Mouse (Mus musculus): ENCODE results near the gene Tspoap1. TPM values are rescaled to one million over a fixed set of nuclear protein-coding genes. Genes with fewer than 3 reads are reported as not detected.

The Tspoap1 gene
- total RNA-seq, 4 experiments from 2014 or later, result 145 to 183 (median 166) TPM

GRCm38 (mm10) chr11:87808236-87808635 lies 47.9 kb downstream of the Tspoap1 start:
- no peak for DNase-seq (ENCODE audit: low spot score in 2 of 2)

GRCm38 (mm10) chr11:87811396-87811795 lies 51.1 kb downstream of the Tspoap1 start:
- DNase-seq (ENCODE audit: low spot score in 2 of 2), result no peak

GRCm38 (mm10) chr11:87814831-87815230 lies 54.5 kb downstream of the Tspoap1 start:
- no peak for DNase-seq (ENCODE audit: low spot score in 2 of 2)

- DNase-seq (ENCODE audit: low spot score in 2 of 2), result peak; percentile 21 to 43
These were observed 56.5 kb downstream of the Tspoap1 start for GRCm38 (mm10) chr11:87816707-87817442.

GRCm38 (mm10) chr11:87817443-87817773 lies 57.1 kb downstream of the Tspoap1 start:
- DNase-seq (ENCODE audit: low spot score in 2 of 2), result no peak

- peak; percentile 39 to 45 for DNase-seq (ENCODE audit: low spot score in 2 of 2)
These were observed 61.2 kb downstream of the Tspoap1 start for GRCm38 (mm10) chr11:87821502-87821901.

GRCm38 (mm10) chr11:87828239-87828900 lies 68.0 kb downstream of the Tspoap1 start, which contains the start of gene Lpo:
Gene Lpo (minus strand): TSS chr11:87828289.
- DNase-seq (ENCODE audit: low spot score in 2 of 2), result no peak

Small RNA genes lying within 50 kb of the gene (microRNA-seq; reads per million reads assigned to microRNA genes)
- gene Mir142 (0 reads per million in 2 experiments), gene Mir142b (0 reads per million in 2 experiments)

Other genes with a start within 250 kb of the Tspoap1 start
- not detected for gene Gm11492, start 193.9 kb upstream of the Tspoap1 start, total RNA-seq (2022)
- gene Sept4, start 191.6 kb upstream of the Tspoap1 start, total RNA-seq (2022), result 100 to 1,000 TPM; 174 to 201 (median 193) TPM
- gene Mtmr4, start 168.4 kb upstream of the Tspoap1 start, total RNA-seq (2022), result 100 to 1,000 TPM in 1 of 4 experiments, 10 to 100 TPM in 3; 75.1 to 105 (median 86.8) TPM
- gene Hsf5, start 143.4 kb upstream of the Tspoap1 start, total RNA-seq (2022), result under 1 TPM; 0.45 to 0.77 (median 0.57) TPM
- gene Rnf43, start 97.8 kb upstream of the Tspoap1 start, total RNA-seq (2022), result 1 to 10 TPM; 2.5 to 5.7 (median 3.6) TPM
- gene Supt4a, start 23.0 kb upstream of the Tspoap1 start, total RNA-seq (2022), result 10 to 100 TPM; 61.3 to 76.3 (median 69.6) TPM
- under 1 TPM in 1 of 4 experiments, not detected in 3; 0.79 TPM for gene Mpo, start 33.0 kb downstream of the Tspoap1 start, total RNA-seq (2022)
- 1 to 10 TPM in 1 of 4 experiments, under 1 TPM in 3; 0.20 to 1.0 (median 0.30) TPM for gene Lpo, start 67.7 kb downstream of the Tspoap1 start, total RNA-seq (2022)
- 1 to 10 TPM; 6.3 to 8.1 (median 6.9) TPM for gene Mks1, start 92.7 kb downstream of the Tspoap1 start, total RNA-seq (2022)
- gene Epx, start 115.0 kb downstream of the Tspoap1 start, total RNA-seq (2022), result under 1 TPM in 2 of 4 experiments, not detected in 2; 0.16 to 0.35 TPM
- gene Olfr462, start 131.7 kb downstream of the Tspoap1 start, total RNA-seq (2022), result not detected
- gene Olfr463, start 136.8 kb downstream of the Tspoap1 start, total RNA-seq (2022), result not detected
- gene Olfr464, start 160.4 kb downstream of the Tspoap1 start, total RNA-seq (2022), result not detected
- gene Dynll2, start 227.0 kb downstream of the Tspoap1 start, total RNA-seq (2022), result 100 to 1,000 TPM; 470 to 530 (median 496) TPM